Mouse (Mus musculus) heart, postnatal 0 days (tissue): ENCODE results near the gene Gm17334.

Experiments used
- CTCF ChIP-seq: IDR thresholded peaks from 2 replicates; pipeline ENCODE4 v1.5.1; 2016; ENCODE audit warnings: antibody characterized with exemption, control low read depth, low read depth
- EP300 ChIP-seq: IDR thresholded peaks from 2 replicates; pipeline ENCODE4 v1.6.1; 2016; ENCODE audit warnings: antibody characterized with exemption, low read depth

DNA sequence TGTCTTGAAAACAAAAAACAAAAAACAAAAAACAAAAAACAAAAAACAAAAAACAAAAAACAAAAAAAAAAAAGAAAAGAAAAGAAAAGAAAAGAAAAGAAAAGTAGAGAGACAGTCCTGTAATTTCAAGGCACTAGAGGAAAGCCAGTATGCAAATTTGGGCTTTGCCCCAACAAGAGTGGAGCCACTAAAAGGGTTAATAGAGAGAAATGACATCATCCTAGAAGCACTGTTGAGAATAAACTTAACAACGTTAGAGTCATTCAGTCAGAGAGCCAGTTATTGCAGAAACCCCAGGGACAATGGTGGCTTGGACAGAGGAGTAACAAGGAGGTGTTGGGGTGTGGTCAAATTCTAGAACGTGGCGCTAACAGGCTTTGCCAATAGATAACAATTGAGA is 41.8 kb upstream of the Gm17334 start:
- no peak for TF ChIP-seq CTCF
- no peak for TF ChIP-seq EP300
